Mouse (Mus musculus) cortical plate, adult 2 months (tissue): ENCODE results near the gene Srprb.

Experiments
- CTCF ChIP-seq: fragments of 200-500 bp; IDR thresholded peaks from 2 replicates; pipeline ENCODE4 v1.5.1; 2011; ENCODE audit warnings: mild to moderate bottlenecking, control low read depth, low read length; ENCODE audit not compliant: insufficient read depth; ENCODE audit errors: extremely low read depth
- POLR2A ChIP-seq: fragments of 200-500 bp; IDR thresholded peaks from 2 replicates; pipeline ENCODE4 v1.6.1; 2011; ENCODE audit warnings: mild to moderate bottlenecking, low read length, control low read depth; ENCODE audit not compliant: insufficient read depth; ENCODE audit errors: extremely low read depth

DNA sequence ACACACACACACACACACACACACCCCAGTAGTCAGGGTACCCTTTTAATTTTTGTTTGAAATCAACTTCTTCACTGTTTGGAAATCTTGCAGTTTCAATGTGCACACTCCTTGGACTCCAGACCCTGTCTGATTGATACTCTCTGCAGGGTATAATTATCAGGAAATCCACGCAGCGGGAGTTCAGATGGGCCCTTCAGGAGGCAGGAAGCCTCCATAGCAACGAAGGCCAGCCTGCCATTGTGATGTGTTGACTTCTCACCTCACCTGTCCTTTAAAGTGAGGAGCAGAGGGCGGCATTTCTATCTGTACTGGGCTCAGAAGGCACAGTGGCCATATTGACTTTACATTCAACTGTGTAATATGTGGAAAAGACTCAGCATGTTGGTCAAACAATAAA lies 17.1 kb downstream of the Srprb start:
- TF ChIP-seq CTCF (no peak), POLR2A (no peak)
